Mouse (Mus musculus): Measurements from ENCODE around the gene Def6. TPM values are rescaled to one million over a fixed set of nuclear protein-coding genes. Genes with fewer than 3 reads are reported as not detected.
A peak's percentile ranks its signal among the peaks of the same experiment; 100 is the strongest.

The Def6 gene
- polyA plus RNA-seq, 1 experiment from 2014 or later = 7.0 TPM

GRCm38 (mm10) chr17:28256651-28257328, 49.2 kb downstream of the Def6 start:
- no peak overlapping the region for H3K9ac ChIP-seq (ENCODE audit: low read depth, low read length)
- H3K9me3 ChIP-seq (ENCODE audit: control insufficient read depth, low read length) = no peaks in the 10 kb centered on the region
- no peak overlapping the region for H3K4me3 ChIP-seq (ENCODE audit: low read length)
- ATAC-seq = no peak
- H3K27me3 ChIP-seq (replicated peaks; ENCODE audit: control insufficient read depth, insufficient read depth, low read length) = no peaks in the 10 kb centered on the region
- H3K27ac ChIP-seq (ENCODE audit: low read depth, low read length) = peak overlapping the region; percentile 46
- no peak overlapping the region for H3K4me2 ChIP-seq (ENCODE audit: low read length)
- peaks cover 10% of the 10 kb centered on the region for H3K4me1 ChIP-seq (ENCODE audit: control insufficient read depth, insufficient read depth, low read depth, low read length)
- H3K36me3 ChIP-seq (ENCODE audit: control insufficient read depth, insufficient read depth, low read length) = no peaks in the 10 kb centered on the region
- WGBS = 76% methylated on average over 12 of the region's 13 CpGs

GRCm38 (mm10) chr17:28258325-28258724, 50.7 kb downstream of the Def6 start:
- no peak overlapping the region for H3K27ac ChIP-seq (ENCODE audit: low read depth, low read length)
- no peaks in the 10 kb centered on the region for H3K27me3 ChIP-seq (replicated peaks; ENCODE audit: control insufficient read depth, insufficient read depth, low read length)
- no peaks in the 10 kb centered on the region for H3K9me3 ChIP-seq (ENCODE audit: control insufficient read depth, low read length)
- H3K4me1 ChIP-seq (ENCODE audit: control insufficient read depth, insufficient read depth, low read depth, low read length) = peaks cover 10% of the 10 kb centered on the region
- WGBS = 92% methylated on average over 9 of the region's 9 CpGs
- H3K9ac ChIP-seq (ENCODE audit: low read depth, low read length) = no peak overlapping the region
- H3K4me3 ChIP-seq (ENCODE audit: low read length) = no peak overlapping the region
- H3K36me3 ChIP-seq (ENCODE audit: control insufficient read depth, insufficient read depth, low read length) = no peaks in the 10 kb centered on the region
- no peak overlapping the region for H3K4me2 ChIP-seq (ENCODE audit: low read length)
- ATAC-seq = no peak

- Histone ChIP-seq H3K4me2 (ENCODE audit: low read length) (no peak overlapping the region), H3K9ac (ENCODE audit: low read depth, low read length) (no peak overlapping the region), H3K4me1 (ENCODE audit: control insufficient read depth, insufficient read depth, low read depth, low read length) (peaks cover 8% of the 10 kb centered on the region), H3K36me3 (ENCODE audit: control insufficient read depth, insufficient read depth, low read length) (no peaks in the 10 kb centered on the region), H3K27me3 (replicated peaks; ENCODE audit: control insufficient read depth, insufficient read depth, low read length) (no peaks in the 10 kb centered on the region), H3K4me3 (ENCODE audit: low read length) (no peak overlapping the region), H3K9me3 (ENCODE audit: control insufficient read depth, low read length) (no peaks in the 10 kb centered on the region), H3K27ac (ENCODE audit: low read depth, low read length) (no peak overlapping the region)
- ATAC-seq = no peak
- WGBS = 75% methylated on average over 16 of the region's 16 CpGs
Measured at GRCm38 (mm10) chr17:28259890-28260542, 52.4 kb downstream of the Def6 start.

- no peaks in the 10 kb centered on the region for H3K36me3 ChIP-seq (ENCODE audit: control insufficient read depth, insufficient read depth, low read length)
- no peak overlapping the region for H3K4me3 ChIP-seq (ENCODE audit: low read length)
- no peak overlapping the region for H3K4me2 ChIP-seq (ENCODE audit: low read length)
- no peaks in the 10 kb centered on the region for H3K9me3 ChIP-seq (ENCODE audit: control insufficient read depth, low read length)
- H3K27ac ChIP-seq (ENCODE audit: low read depth, low read length) = no peak overlapping the region
- H3K27me3 ChIP-seq (replicated peaks; ENCODE audit: control insufficient read depth, insufficient read depth, low read length) = no peaks in the 10 kb centered on the region
- no peak overlapping the region for H3K9ac ChIP-seq (ENCODE audit: low read depth, low read length)
- no peak for ATAC-seq
- peaks cover 6% of the 10 kb centered on the region for H3K4me1 ChIP-seq (ENCODE audit: control insufficient read depth, insufficient read depth, low read depth, low read length)
- WGBS = 84% methylated on average over 9 of the region's 9 CpGs
Measured at GRCm38 (mm10) chr17:28260543-28260909, 52.9 kb downstream of the Def6 start.

GRCm38 (mm10) chr17:28261795-28262194, 54.2 kb downstream of the Def6 start:
- Histone ChIP-seq H3K27me3 (replicated peaks; ENCODE audit: control insufficient read depth, insufficient read depth, low read length) (no peaks in the 10 kb centered on the region), H3K27ac (ENCODE audit: low read depth, low read length) (no peak overlapping the region), H3K9ac (ENCODE audit: low read depth, low read length) (no peak overlapping the region), H3K4me2 (ENCODE audit: low read length) (no peak overlapping the region), H3K36me3 (ENCODE audit: control insufficient read depth, insufficient read depth, low read length) (no peaks in the 10 kb centered on the region), H3K9me3 (ENCODE audit: control insufficient read depth, low read length) (no peaks in the 10 kb centered on the region), H3K4me1 (ENCODE audit: control insufficient read depth, insufficient read depth, low read depth, low read length) (peaks cover 2% of the 10 kb centered on the region; the same call in 1 of the 2 replicates), H3K4me3 (ENCODE audit: low read length) (no peak overlapping the region)
- ATAC-seq = no peak
- WGBS = 80% methylated on average over 11 of the region's 11 CpGs

- no peak for ATAC-seq
- Histone ChIP-seq H3K9ac (ENCODE audit: low read depth, low read length) (no peak overlapping the region), H3K36me3 (ENCODE audit: control insufficient read depth, insufficient read depth, low read length) (no peaks in the 10 kb centered on the region), H3K27me3 (replicated peaks; ENCODE audit: control insufficient read depth, insufficient read depth, low read length) (no peaks in the 10 kb centered on the region), H3K4me3 (ENCODE audit: low read length) (no peak overlapping the region), H3K4me2 (ENCODE audit: low read length) (no peak overlapping the region), H3K9me3 (ENCODE audit: control insufficient read depth, low read length) (no peaks in the 10 kb centered on the region), H3K4me1 (ENCODE audit: control insufficient read depth, insufficient read depth, low read depth, low read length) (no peaks in the 10 kb centered on the region; the same call in 1 of the 2 replicates), H3K27ac (ENCODE audit: low read depth, low read length) (no peak overlapping the region)
- 60% methylated on average over 13 of the region's 13 CpGs for WGBS
Measured at GRCm38 (mm10) chr17:28263181-28263894, 55.8 kb downstream of the Def6 start.

GRCm38 (mm10) chr17:28267251-28267650, 59.7 kb downstream of the Def6 start:
- Histone ChIP-seq H3K4me3 (ENCODE audit: low read length) (no peak overlapping the region), H3K4me1 (ENCODE audit: control insufficient read depth, insufficient read depth, low read depth, low read length) (no peaks in the 10 kb centered on the region; the same call in 1 of the 2 replicates), H3K27me3 (replicated peaks; ENCODE audit: control insufficient read depth, insufficient read depth, low read length) (no peaks in the 10 kb centered on the region), H3K9ac (ENCODE audit: low read depth, low read length) (no peak overlapping the region), H3K36me3 (ENCODE audit: control insufficient read depth, insufficient read depth, low read length) (no peaks in the 10 kb centered on the region), H3K9me3 (ENCODE audit: control insufficient read depth, low read length) (no peaks in the 10 kb centered on the region), H3K4me2 (ENCODE audit: low read length) (no peak overlapping the region), H3K27ac (ENCODE audit: low read depth, low read length) (no peak overlapping the region)
- WGBS = 90% methylated on average over 5 of the region's 5 CpGs
- no peak for ATAC-seq

GRCm38 (mm10) chr17:28270165-28270564, 62.6 kb downstream of the Def6 start:
- Histone ChIP-seq H3K4me2 (ENCODE audit: low read length) (no peak overlapping the region), H3K9me3 (ENCODE audit: control insufficient read depth, low read length) (no peaks in the 10 kb centered on the region), H3K4me1 (ENCODE audit: control insufficient read depth, insufficient read depth, low read depth, low read length) (no peaks in the 10 kb centered on the region), H3K27me3 (replicated peaks; ENCODE audit: control insufficient read depth, insufficient read depth, low read length) (no peaks in the 10 kb centered on the region), H3K4me3 (ENCODE audit: low read length) (no peak overlapping the region), H3K36me3 (ENCODE audit: control insufficient read depth, insufficient read depth, low read length) (no peaks in the 10 kb centered on the region), H3K27ac (ENCODE audit: low read depth, low read length) (no peak overlapping the region), H3K9ac (ENCODE audit: low read depth, low read length) (no peak overlapping the region; the same call in 1 of the 2 replicates)
- ATAC-seq = no peak
- WGBS = 86% methylated on average over 13 of the region's 13 CpGs

GRCm38 (mm10) chr17:28271537-28272266, 64.1 kb downstream of the Def6 start:
- Histone ChIP-seq H3K9me3 (ENCODE audit: control insufficient read depth, low read length) (no peaks in the 10 kb centered on the region), H3K4me1 (ENCODE audit: control insufficient read depth, insufficient read depth, low read depth, low read length) (no peaks in the 10 kb centered on the region), H3K27me3 (replicated peaks; ENCODE audit: control insufficient read depth, insufficient read depth, low read length) (no peaks in the 10 kb centered on the region), H3K27ac (ENCODE audit: low read depth, low read length) (no peak overlapping the region), H3K4me2 (ENCODE audit: low read length) (no peak overlapping the region), H3K4me3 (ENCODE audit: low read length) (no peak overlapping the region), H3K36me3 (ENCODE audit: control insufficient read depth, insufficient read depth, low read length) (no peaks in the 10 kb centered on the region), H3K9ac (ENCODE audit: low read depth, low read length) (no peak overlapping the region; the same call in 1 of the 2 replicates)
- 84% methylated on average over 12 of the region's 12 CpGs for WGBS
- no peak for ATAC-seq
